Mouse (Mus musculus) cerebellum, adult 2 months (tissue): ENCODE results near the gene Spred1.

Source experiments
- CTCF ChIP-seq: fragments of 200-500 bp; IDR thresholded peaks from 2 replicates; pipeline ENCODE4 v1.5.1; 2011; ENCODE audit warnings: low read depth, mild to moderate bottlenecking, control low read depth, low read length, moderate library complexity, borderline replicate concordance; ENCODE audit not compliant: insufficient read depth
- POLR2A ChIP-seq: fragments of 200-500 bp; IDR thresholded peaks from 2 replicates; pipeline ENCODE4 v1.6.1; 2011; ENCODE audit warnings: low read length, control low read depth, borderline replicate concordance; ENCODE audit not compliant: insufficient read depth

GRCm38 (mm10) chr2:117109296-117109695, 11.9 kb upstream of the Spred1 start:
- TF ChIP-seq CTCF: no peak
- no peak for TF ChIP-seq POLR2A
